Mouse (Mus musculus): ENCODE measurements around the gene Sdr9c7.
"Not testable (repeated sequence)": the region's sequence is repeated elsewhere in the genome, so short reads cannot be mapped to it uniquely, and the experiment has no call there.

DNA sequence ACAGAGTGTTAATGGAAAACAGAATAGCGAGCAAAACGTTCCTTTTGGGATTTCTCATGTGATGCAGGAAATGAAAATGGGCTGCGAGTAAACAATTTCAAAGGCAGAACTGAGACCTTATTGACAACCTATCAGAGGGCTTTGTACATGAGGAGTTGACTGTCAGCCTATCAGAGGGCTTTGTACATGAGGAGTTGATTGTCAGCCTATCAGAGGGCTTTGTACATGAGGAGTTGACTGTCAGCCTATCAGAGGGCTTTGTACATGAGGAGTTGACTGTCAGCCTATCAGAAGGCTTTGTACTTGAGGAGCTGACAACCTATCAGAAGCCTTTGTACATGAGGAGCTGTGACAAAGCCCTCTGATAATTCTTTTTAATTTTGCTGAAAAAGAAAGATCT lies 18.9 kb downstream of the Sdr9c7 start:
- not testable (repeated sequence) for TF ChIP-seq POLR2A (IDR thresholded peaks at IDR 0.05; ENCODE audit: borderline replicate concordance, low read depth, low read length); CTCF (IDR thresholded peaks at IDR 0.05; ENCODE audit: low read depth, low read length)

Data from bone marrow macrophage, adult 2 months (primary cell).